Mouse (Mus musculus) liver, embryonic 14.5 days (tissue): ENCODE measurements around the gene Lsg1. TPM values are rescaled to one million over a fixed set of nuclear protein-coding genes. Genes with fewer than 3 reads are reported as not detected.
A peak's percentile ranks its signal among the peaks of the same experiment; 100 is the strongest.

Source experiments
- ATAC-seq: fragments of 200-750 bp; cut with Nextera tagmentation; 2 replicates; pipeline ENCODE4 v1.8.0; 2017; ENCODE audit warnings: moderate number of reproducible peaks, mild to moderate bottlenecking, moderate library complexity; ENCODE audit not compliant: insufficient read depth
- DNase-seq, 3 experiments: peaks; one replicate each; pipeline ENCODE4 v3.0.0-alpha.2; 2012 to 2013; ENCODE audit warnings: low read depth in 3 of 3, low spot score in 3 of 3
- H3K27ac ChIP-seq: fragments of 300-500 bp; sonication (generic); 2 replicates; pipeline ENCODE4 v1.5.1; 2014; ENCODE audit warnings: moderate library complexity, mild to moderate bottlenecking, control low read depth, inconsistent platforms
- H3K27me3 ChIP-seq: fragments of 300-500 bp; sonication (generic); 2 replicates; pipeline ENCODE4 v1.6.1; 2014; ENCODE audit warnings: mild to moderate bottlenecking, low read length, moderate library complexity; ENCODE audit not compliant: control insufficient read depth, insufficient read depth
- H3K36me3 ChIP-seq: fragments of 300-500 bp; sonication (generic); replicated peaks from 2 replicates; pipeline ENCODE4 v1.6.1; 2014; ENCODE audit warnings: low read depth; ENCODE audit not compliant: control insufficient read depth, insufficient read depth
- H3K4me1 ChIP-seq, 2 experiments: fragments of 200-500 bp in 1 of 2; fragments of 300-500 bp in 1 of 2; sonication (generic) in 1 of 2; replicated peaks; 2 replicates each; pipeline ENCODE4 v1.6.1; 2012 to 2014; ENCODE audit warnings: antibody characterized with exemption in 1 of 2, inconsistent platforms in 1 of 2, low read length in 1 of 2; ENCODE audit not compliant: control insufficient read depth in 2 of 2, insufficient read depth in 2 of 2
- H3K4me2 ChIP-seq: fragments of 300-500 bp; sonication (generic); 2 replicates; pipeline ENCODE4 v1.6.1; 2014; ENCODE audit warnings: low read depth, mild to moderate bottlenecking, control low read depth, moderate library complexity
- H3K4me3 ChIP-seq, 2 experiments: fragments of 200-500 bp in 1 of 2; fragments of 300-500 bp in 1 of 2; sonication (generic) in 1 of 2; 2 replicates each; pipeline ENCODE4 v1.5.1; 2012 to 2014; ENCODE audit warnings: low read depth in 2 of 2, low read length in 2 of 2, mild to moderate bottlenecking in 2 of 2, control low read depth in 1 of 2, inconsistent platforms in 1 of 2, moderate library complexity in 1 of 2; ENCODE audit not compliant: insufficient read depth in 1 of 2
- H3K9ac ChIP-seq: fragments of 300-500 bp; sonication (generic); replicated peaks from 2 replicates; pipeline ENCODE4 v1.6.1; 2014; ENCODE audit warnings: mild to moderate bottlenecking, control low read depth, moderate library complexity
- H3K9me3 ChIP-seq: fragments of 300-500 bp; sonication (generic); 2 replicates; pipeline ENCODE4 v1.6.1; 2016; ENCODE audit warnings: low read length, mixed read lengths; ENCODE audit not compliant: control insufficient read depth
- CTCF ChIP-seq: IDR thresholded peaks from 2 replicates; pipeline ENCODE4 v1.5.1; 2016; ENCODE audit warnings: antibody characterized with exemption, low read depth, control low read depth
- EP300 ChIP-seq: IDR thresholded peaks from 2 replicates; pipeline ENCODE4 v1.6.1; 2016; ENCODE audit warnings: antibody characterized with exemption, low read depth
- WGBS: fragments of 180-500 bp; shearing (Covaris S2); extraction: QIAGEN DNeasy Blood & Tissue Kit; methylation state at CpG from one replicate; pipeline ENCODE4 v1.1.7; 2014; ENCODE audit not compliant: insufficient replicate concordance; 5-methylcytosine and 5-hydroxymethylcytosine counted together
- polyA plus RNA-seq, 2 experiments: library from polyadenylated mRNA; depleted of rRNA in 1 of 2; stranded (reverse) in 1 of 2; unstranded in 1 of 2; fragments of >200 nt; fragmentation: Nextera tagmentation in 1 of 2; extraction: Ambion mirVana in 1 of 2; gene quantifications; 2 replicates each; pipeline versions ENCODE4 v1.2.1 to v1.2.3; 2012 to 2014

Lsg1 gene
- polyA plus RNA-seq, 2 experiments, result 12.3 to 28.2 TPM

GRCm38 (mm10) chr16:30595835-30596557 lies 8.6 kb upstream of the Lsg1 start:
- no peak overlapping the region for H3K9ac ChIP-seq
- ATAC-seq, result no peak
- no peak overlapping the region for H3K4me2 ChIP-seq
- H3K9me3 ChIP-seq, result no peaks in the 10 kb centered on the region
- peaks cover 0 to 2% of the 10 kb centered on the region in 2 experiments; a peak in 1 of 4 replicates for H3K4me1 ChIP-seq
- DNase-seq, result no peak
- H3K36me3 ChIP-seq, result no peaks in the 10 kb centered on the region
- WGBS, result 40% methylated on average over 14 of the region's 14 CpGs
- TF ChIP-seq EP300, result no peak
- no peak for TF ChIP-seq CTCF
- peaks cover 23% of the 10 kb centered on the region for H3K27me3 ChIP-seq
- H3K27ac ChIP-seq, result no peak overlapping the region
- H3K4me3 ChIP-seq, result no peak overlapping the region

GRCm38 (mm10) chr16:30595356-30595755 lies 8.0 kb upstream of the Lsg1 start:
- H3K4me3 ChIP-seq, result no peak overlapping the region
- ATAC-seq, result no peak
- no peaks in the 10 kb centered on the region for H3K36me3 ChIP-seq
- no peak for DNase-seq
- H3K9ac ChIP-seq, result no peak overlapping the region
- H3K27ac ChIP-seq, result no peak overlapping the region
- peaks cover 17% of the 10 kb centered on the region for H3K27me3 ChIP-seq
- WGBS, result 30% methylated on average over 3 of the region's 3 CpGs
- H3K9me3 ChIP-seq, result no peaks in the 10 kb centered on the region
- no peak overlapping the region for H3K4me2 ChIP-seq
- peaks cover 0 to 2% of the 10 kb centered on the region in 2 experiments; a peak in 1 of 4 replicates for H3K4me1 ChIP-seq
- TF ChIP-seq EP300, result no peak

DNA sequence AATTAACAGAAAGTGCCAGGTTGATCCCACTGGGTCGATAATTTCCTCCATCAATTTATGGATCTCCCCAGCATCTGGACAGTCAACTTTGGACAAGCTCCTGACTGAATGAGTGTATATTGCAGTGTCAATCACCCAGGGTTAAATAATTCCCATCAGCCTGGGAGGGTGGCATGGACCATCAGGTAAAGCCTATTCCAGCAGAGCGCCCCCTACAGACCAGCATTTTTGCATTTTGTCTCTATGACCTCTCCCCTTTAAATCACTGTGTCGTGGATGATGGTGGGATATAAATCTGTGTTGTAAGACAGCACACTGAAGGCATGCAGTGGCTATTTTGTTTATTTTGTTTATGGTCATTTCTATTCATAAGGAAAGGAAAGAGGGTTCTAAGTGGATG lies 4.6 kb upstream of the Lsg1 start:
- Histone ChIP-seq H3K9me3 (no peaks in the 10 kb centered on the region), H3K4me3 (no peak overlapping the region), H3K9ac (no peak overlapping the region), H3K4me2 (no peak overlapping the region), H3K36me3 (no peaks in the 10 kb centered on the region), H3K27me3 (peaks cover 4% of the 10 kb centered on the region; the same call in 1 of the 2 replicates), H3K4me1 (peaks cover 0 to 2% of the 10 kb centered on the region in 2 experiments; a peak in 1 of 4 replicates), H3K27ac (no peak overlapping the region)
- TF ChIP-seq EP300 (no peak), CTCF (peak; percentile 42)
- 37% methylated on average over 3 of the region's 3 CpGs for WGBS
- no peak for DNase-seq
- ATAC-seq, result no peak

- WGBS, result 27% methylated on average over 7 of the region's 7 CpGs
- Histone ChIP-seq H3K27ac (no peak overlapping the region), H3K4me1 (peaks cover 0 to 5% of the 10 kb centered on the region in 2 experiments; a peak in 2 of 4 replicates), H3K27me3 (no peaks in the 10 kb centered on the region), H3K9ac (no peak overlapping the region), H3K9me3 (no peaks in the 10 kb centered on the region), H3K4me3 (no peak overlapping the region), H3K36me3 (no peaks in the 10 kb centered on the region), H3K4me2 (no peak overlapping the region)
- DNase-seq (no peak), ATAC-seq (no peak)
- TF ChIP-seq EP300, result no peak
- TF ChIP-seq CTCF, result 0 out of 2 replicates have a peak, but pooled peaks have one; percentile 10
Observed at GRCm38 (mm10) chr16:30590264-30591209, 3.1 kb upstream of the Lsg1 start.
